Mouse (Mus musculus): Measurements from ENCODE around the gene Cebpb.

The Cebpb gene

GRCm38 (mm10) chr2:167721159-167721882 lies 32.6 kb downstream of the Cebpb start:
- DNase-seq (ENCODE audit: low spot score), result no peak

DNA sequence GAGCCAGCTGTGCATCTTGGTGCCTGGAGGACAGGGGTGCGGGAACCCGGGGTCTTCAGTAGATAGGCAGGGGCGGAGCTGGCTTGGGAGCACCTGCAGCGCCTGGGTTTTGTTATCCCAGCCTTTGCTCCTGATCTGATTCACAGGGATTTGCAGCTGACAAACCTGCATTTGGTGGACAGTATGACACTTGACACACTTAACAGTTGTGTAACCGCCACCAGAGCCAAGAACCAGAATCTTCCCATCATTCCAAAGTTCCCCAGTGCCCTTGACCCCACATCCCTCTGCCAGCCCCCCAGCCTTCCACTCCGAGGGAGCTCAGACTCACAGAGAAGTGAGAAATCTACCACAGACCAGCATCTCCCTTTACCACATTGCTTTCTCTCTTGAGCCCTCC lies 33.8 kb downstream of the Cebpb start:
- DNase-seq (ENCODE audit: low spot score), result no peak

GRCm38 (mm10) chr2:167723589-167724206 lies 35.0 kb downstream of the Cebpb start:
- no peak for DNase-seq (ENCODE audit: low spot score)

DNA sequence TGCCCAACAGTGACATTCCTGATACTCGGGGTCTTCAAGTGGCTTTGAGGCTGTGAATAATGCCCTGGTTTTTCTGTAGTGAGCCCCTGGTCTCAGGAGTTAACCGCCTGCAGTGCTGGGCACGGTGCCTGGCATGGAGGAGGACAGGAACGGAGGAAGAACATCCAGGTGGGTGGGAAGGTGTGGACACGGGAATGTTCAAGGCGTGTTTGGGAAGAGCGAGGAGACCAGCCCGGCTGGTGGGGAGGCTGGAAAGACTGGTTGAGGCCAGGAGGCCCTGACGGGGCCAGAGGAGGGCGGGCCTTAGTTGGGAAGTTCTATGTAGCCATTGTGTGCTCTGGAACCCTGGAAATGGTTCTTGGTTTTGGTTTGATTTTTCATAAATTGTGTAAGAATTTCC lies 37.2 kb downstream of the Cebpb start:
- DNase-seq (ENCODE audit: low spot score), result no peak

DNA sequence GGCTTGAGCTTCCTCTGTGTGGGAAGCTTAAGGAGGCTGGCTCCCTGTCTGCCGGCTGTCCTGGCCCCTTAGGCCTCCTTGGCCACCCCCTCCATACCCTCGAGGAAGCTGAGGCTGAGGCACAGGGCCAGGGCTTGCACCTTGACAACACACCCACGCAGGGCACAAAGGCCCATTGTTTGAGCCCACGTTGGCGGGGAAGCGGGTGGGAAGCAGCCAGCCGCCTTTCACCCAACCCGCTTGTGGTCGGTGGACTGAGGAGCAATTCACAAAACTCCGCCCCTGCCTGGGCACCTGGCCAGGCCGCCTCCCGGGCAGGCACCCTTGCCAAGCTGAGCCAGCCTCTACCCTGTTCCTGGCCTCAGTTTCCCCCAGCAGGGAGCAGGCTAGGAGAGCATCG lies 38.4 kb downstream of the Cebpb start:
- peak; percentile 62 for DNase-seq (ENCODE audit: low spot score)

GRCm38 (mm10) chr2:167730036-167730435 lies 41.3 kb downstream of the Cebpb start:
- DNase-seq (ENCODE audit: low spot score), result no peak

DNA sequence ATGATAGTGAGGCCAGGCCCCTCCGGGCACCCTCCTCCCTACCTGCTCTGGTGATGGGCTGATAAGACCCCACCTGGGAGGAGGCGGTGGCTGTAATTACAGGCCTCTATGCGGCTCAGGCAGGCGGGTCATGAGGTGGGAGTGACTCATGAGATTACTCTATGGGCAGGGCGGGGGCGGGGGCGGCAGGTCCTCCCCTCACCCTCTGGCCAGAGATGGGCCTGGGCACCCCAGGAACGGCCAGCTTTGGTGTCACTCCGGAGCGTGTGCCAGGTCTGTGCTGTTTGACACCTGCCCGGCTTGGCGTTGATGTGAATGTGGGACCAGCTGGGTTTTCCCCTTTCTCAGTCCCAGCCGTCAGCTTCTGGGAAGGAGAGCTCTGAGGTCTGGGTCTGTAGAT lies 42.4 kb downstream of the Cebpb start:
- no peak for DNase-seq (ENCODE audit: low spot score)

DNA sequence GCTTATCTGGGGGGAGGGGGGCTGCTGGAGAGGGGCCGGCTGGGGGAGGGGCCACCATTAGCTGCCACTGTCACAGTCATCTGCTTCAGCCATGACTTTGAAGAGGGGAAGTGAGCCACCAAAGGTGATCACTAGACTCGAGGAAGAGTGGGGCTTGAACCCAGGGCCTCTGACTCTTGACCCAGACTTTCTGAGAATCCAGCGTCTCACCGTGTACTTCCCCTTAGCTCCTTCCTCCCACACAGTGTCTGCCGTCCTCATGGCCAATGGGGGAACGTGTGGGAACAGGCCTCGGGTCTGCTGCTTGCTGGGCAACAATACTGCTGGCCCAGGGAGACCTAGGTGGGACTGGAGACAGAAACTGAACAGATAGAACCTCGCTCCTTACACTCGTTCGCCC lies 46.1 kb downstream of the Cebpb start:
- no peak for DNase-seq (ENCODE audit: low spot score)

DNA sequence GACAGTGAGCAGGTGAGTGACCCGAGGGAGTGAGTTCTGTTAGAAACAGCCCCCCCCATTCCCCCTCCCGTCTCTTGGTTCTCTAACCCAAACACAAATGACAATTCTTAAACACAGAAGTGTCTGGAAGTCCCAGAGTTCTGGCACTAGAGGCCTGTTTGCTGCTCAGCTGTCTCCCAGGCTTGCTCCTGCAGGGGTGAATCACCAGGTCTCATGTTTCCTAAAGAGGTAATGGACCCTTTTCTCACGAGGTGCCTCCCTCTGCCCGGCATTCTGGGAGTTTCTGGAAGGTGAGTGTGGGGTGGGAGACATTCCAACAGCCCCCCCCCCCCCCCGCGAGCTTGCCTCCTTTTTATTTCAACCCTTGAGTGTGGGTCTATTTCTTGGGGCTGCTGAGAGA lies 50.3 kb downstream of the Cebpb start:
- DNase-seq (ENCODE audit: low spot score), result no peak

Data from ovary, adult 18-20 months (tissue).